Mouse (Mus musculus): ENCODE measurements around the gene 2810459M11Rik. TPM values are rescaled to one million over a fixed set of nuclear protein-coding genes. Genes with fewer than 3 reads are reported as not detected.

The 2810459M11Rik gene
- total RNA-seq, 2 experiments from 2014 or later, result not detected

DNA sequence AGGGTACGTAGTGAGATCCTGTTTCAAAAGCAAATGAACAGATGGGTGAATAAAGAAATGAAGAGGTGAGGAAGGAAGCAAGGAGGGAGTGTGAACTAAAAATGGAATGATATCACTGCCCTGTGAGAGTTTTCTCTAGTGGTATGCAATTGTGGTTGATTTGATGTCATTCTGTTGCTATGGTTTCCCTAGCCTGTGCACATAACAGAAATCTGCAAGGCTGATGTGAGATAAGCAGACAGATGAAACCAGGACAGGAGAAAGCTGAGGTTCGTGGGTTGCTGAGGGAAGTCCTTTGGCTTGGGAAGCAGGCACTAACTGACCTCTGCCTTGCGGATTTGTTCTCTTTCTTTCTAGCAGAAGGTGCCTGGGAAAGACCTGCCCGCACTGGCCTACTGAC, 2.6 kb downstream of the 2810459M11Rik start:
- intact Hi-C loops (cut with DNase I), result no loop called here

DNA sequence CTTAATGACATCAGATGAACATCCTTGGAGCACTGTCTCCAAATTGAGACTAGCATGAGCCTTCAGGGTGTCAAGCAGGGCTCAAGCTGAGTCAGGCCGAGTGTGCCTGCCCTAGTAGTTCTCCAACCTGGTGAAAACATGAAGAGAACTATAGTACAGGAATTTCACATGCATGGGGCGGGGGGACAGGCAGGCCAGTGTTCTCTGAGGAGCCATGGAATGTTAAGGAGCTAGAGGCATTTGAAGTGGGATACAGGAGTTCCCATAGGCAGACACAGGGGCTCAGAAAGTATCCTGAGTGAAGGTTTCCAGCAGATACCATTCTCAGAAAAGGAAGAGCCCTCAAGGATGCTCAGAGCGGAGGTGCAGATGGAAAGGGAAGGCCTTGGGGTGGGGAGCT, 3.1 kb downstream of the 2810459M11Rik start:
- intact Hi-C loops (cut with DNase I), result no loop called here
- no peak for DNase-seq

More for the DNA sequence above, 2.6 kb downstream of the 2810459M11Rik start:
- no peak for DNase-seq

DNA sequence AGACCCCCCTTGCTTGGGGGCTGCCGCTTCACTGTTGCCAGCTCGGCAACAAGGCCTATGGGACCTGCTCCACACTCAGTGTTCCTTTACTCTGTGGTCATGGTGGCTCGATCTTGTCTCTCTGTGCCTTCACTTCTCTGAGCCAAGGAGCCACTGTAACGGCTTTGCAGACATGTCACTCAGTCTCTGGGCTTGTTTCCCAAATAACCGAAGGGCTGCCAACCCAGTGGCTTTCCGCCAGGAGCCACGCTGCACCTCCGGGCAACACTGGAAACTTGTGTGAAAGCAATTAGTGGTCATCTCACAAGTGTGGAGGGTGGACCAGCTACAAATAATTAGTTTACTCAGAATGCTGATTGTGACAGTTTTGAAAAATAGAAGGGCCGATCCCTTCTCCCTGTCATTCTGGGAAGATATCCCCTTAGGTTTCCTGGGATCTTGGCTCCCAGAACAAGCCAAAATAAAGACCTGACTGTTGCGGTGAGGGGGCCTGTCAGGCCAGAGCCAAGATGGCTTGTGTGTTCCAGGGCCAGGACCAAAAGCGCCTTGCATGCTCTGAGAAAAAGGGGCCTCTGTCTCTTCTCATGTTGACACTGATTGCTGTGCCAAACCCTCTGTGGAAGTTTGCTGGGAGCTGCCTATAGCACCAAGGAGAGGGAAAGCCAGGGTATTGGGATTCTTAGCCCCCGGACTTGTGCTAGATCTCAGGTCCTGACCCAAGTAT, 7.7 kb downstream of the 2810459M11Rik start:
- intact Hi-C loops (cut with DNase I), result no loop called here
- peak; percentile 50 to 66 for DNase-seq

DNA sequence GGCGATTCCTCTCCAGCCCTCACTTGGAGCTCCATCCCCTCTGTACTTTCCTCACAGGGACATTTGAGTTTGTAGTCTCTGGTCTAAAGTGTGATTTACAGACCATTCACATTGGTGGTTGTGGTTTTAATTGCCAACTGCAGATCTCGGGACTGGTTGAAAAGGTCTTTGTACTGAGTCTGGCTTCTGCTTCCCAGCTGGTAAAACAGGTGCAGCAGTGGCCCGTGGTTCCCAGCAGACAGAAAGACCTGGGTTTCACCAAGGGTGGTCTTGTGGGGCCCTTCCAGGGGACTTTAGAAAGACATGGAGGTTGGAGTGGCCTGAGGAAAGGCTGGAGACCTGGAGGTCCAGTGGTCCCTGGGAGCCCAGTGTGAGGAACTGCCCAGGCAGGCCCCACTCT, 9.3 kb downstream of the 2810459M11Rik start:
- intact Hi-C loops (cut with DNase I), result no loop called here
- DNase-seq, result no peak

DNA sequence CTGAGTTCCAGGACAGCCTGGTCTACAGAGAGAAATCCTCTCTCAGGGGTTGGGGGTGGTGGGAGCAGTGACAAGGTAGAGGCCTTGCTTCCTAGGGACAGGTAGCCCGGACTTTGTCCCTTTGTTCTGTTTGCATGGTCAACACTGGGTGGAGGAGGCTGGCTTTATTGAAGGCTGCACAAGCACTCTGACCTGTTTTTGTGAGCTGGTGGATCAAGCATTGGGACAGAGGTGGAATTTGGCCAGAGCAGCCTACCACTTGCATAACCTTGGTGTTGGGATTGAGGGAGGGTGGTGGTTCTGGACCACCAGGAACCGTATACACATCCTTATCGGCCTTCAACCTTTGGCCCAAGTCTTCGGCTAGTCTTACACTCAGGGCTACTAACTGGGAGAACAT, 10.6 kb downstream of the 2810459M11Rik start:
- no peak for DNase-seq
- intact Hi-C loops (cut with DNase I), result no loop called here

DNA sequence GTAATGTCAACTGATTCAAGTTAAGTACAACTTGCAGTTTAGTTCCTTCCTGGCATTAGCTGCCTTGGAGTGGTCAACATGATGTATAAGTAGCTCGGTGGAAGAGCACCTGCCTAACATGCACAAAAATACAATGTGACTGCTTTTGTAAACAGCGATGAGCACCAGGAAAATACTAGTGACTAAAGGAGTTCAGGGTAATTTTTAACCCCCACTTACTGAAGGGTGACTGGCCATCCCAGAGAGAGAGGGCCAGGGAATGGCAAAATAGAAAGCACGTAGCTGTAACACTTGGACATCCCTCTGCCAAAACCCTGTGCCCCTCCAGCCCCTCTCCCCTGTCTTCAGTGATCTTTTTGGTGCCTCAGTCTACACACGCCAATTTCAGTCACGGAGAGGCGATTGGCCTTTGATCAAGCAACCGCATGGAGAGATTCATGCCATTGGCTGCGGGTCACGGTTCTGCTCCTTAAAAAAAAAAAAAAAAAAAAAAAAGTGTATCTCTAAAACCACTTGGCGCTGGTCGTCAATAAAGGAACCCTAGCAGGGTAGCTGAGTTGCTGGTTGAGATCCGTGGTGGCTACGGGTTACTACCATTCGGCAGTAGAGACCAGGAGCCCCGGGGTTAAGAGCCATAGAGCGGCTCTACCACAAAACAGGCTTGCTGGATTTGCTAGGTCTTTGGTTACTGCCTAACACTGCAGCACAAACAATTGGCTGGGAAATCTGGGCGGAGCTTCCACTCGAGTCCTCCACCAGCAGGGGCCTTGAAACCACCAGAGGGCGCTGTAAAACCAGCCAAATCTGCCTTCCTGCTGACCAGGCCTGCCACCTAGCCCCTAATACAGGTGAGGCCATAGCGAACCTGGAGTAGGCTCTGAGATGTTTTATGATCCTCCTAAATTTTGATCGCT, 13.4 kb downstream of the 2810459M11Rik start:
- intact Hi-C loops (cut with DNase I), result no loop called here
- peak; percentile 81 to 89 for DNase-seq

DNA sequence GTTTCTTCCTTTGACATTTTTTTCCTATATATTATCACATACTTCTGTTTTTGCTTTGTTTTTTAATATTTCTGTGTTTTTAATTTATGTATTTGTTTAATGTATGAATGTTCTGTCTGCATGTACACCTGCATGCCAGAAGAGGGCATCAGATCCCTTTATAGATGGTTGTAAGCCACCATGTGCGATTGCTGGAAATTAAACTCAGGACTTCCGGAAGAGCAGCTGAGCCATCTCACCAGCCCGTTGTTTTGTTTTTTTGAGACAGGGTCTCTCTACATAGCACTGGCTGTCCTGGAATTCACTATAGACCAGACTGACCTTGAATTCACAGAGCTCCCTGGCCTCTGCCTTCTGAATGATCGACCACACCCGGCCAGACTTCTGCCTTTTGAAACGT, 16.9 kb downstream of the 2810459M11Rik start:
- no peak for DNase-seq
- intact Hi-C loops (cut with DNase I), result no loop called here

DNA sequence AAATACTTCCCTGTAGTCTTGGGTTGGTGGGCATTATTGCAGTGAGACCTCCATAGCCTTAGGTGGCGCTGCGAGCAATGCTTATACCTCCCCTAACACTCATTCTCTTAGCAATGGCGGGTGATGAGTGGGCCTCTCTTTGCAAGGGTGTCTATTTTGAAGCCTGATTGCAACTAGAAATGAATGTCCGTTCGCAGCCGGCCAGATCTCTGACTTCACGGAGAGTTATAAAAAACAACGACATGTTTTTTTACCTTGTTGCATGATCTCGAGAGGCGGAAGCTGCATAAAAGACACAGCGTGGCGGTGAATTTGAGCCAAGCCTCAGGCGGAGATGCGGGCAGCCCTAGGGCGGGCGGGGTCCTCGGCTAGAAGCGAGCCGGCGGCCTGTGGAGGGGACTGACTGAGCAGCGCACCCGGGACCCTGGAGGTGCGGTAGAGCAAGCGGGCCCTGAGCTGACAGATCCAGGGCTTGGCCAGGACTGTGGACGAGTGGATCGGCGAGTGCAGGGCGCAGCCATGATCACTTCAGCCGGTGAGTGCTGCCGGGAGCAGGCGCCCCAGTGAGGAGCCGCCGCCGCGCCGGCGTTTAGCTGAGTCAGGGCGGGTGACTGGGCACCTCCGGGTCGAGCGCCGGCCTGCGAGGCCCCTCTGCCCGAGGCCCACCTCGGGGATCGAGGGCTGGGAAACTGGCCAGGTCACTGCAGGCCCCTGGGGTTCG, 18.8 kb downstream of the 2810459M11Rik start, which contains the start of gene Psmd1:
Gene Psmd1 (plus strand): TSS at position 117 of the 721 bp plus-strand sequence.
- intact Hi-C loops (cut with DNase I), result no loop called here
- DNase-seq, result peak; percentile 80 to 89

DNA sequence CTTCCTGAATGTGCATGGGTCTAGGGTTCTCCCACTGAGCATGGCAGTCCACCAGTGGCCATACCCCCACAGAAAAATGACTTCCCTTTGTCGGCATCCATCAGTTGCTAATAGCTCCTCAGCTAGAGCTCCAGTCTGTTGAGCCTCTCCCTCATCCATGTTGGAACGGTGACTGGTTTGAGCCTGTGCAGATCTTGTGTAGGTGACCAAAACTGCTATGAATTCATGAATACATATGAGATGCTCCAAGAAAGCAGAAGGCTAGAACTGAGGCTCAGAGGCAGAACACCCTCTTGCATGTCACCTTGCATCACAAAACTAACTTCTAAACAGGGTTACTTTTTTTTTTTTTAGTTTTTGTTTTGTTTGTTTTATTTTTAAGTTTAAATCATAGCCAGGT, 30.9 kb downstream of the 2810459M11Rik start:
- intact Hi-C loops (cut with DNase I), result loop anchor here (5.0 kb wide), 1 partner anchor 56 kb away; the partner anchor contains the start of gene Gm21972
- DNase-seq, result no peak

DNA sequence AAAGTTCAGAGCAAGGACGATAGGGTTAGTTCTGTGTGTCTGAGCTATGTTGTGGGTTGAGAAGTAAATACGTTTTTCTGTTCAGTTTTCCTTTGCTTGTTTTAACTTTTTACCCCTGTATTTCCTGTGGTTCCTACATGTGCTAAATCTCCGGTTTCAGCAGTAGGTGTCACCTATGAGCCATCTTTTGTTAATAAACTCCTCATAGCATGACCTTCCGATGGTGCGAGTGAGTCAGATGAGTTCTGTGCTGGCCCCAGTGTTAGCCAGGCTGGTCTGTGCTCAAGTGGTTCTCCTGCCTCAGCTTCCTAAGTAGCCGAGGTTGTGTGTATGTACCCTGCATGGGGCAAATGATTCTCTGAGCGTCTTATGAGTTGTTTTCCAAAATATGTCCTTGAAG, 48.8 kb downstream of the 2810459M11Rik start:
- no peak for DNase-seq
- intact Hi-C loops (cut with DNase I), result loop anchor here (5.0 kb wide), 1 partner anchor 33 kb away; no protein-coding TSS in a partner anchor

DNA sequence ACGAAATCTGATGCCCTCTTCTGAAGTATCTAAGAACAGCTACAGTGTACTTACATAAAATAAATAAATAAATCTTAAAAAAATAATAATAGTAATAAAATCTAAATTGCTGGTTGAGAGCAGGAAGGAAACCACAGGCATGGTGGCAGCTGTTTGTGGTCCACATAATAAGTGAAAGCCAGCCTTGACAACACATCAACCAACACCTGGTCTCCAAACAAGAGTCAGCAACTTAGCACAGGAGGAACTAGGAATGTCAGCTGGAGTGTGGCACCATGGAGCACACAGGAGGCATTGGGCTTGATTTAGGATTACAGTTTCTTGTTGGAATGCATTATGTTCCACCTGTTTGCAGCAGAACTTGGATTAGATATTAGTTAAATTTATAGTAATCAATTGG, 59.4 kb downstream of the 2810459M11Rik start:
- intact Hi-C loops (cut with DNase I), result no loop called here
- DNase-seq, result no peak

Other genes with a start within 250 kb of the 2810459M11Rik start
- 10 to 100 TPM; 20.7 to 27.2 TPM for gene Itm2c, start 151.6 kb upstream of the 2810459M11Rik start, total RNA-seq (2021)
- not detected for gene 4933407L21Rik, start 117.4 kb upstream of the 2810459M11Rik start, total RNA-seq (2021)
- gene Gpr55, start 84.9 kb upstream of the 2810459M11Rik start, total RNA-seq (2021), result not detected
- gene Spata3, start 29.0 kb upstream of the 2810459M11Rik start, total RNA-seq (2021), result not detected
- 100 to 1,000 TPM; 104 to 108 TPM for gene Psmd1, start 18.5 kb downstream of the 2810459M11Rik start, total RNA-seq (2021)
- under 1 TPM in 1 of 2 experiments, not detected in 1; 0.15 TPM for gene Htr2b, start 66.1 kb downstream of the 2810459M11Rik start, total RNA-seq (2021)
- gene Gm21972, start 87.8 kb downstream of the 2810459M11Rik start, total RNA-seq (2021), result 1 to 10 TPM in 1 of 2 experiments, not detected in 1; 1.1 TPM
- 1 to 10 TPM; 1.7 to 1.9 TPM for gene Armc9, start 108.9 kb downstream of the 2810459M11Rik start, total RNA-seq (2021)

Measured in gastrocnemius, postnatal 36 days (tissue).